Mouse (Mus musculus): ENCODE data around the gene Txlng. TPM values are rescaled to one million over a fixed set of nuclear protein-coding genes. Genes with fewer than 3 reads are reported as not detected.
"Not testable (repeated sequence)": the region's sequence is repeated elsewhere in the genome, so short reads cannot be mapped to it uniquely, and the experiment has no call there.

The Txlng gene
- polyA plus RNA-seq, 1 experiment from 2014 or later: 18.1 TPM

DNA sequence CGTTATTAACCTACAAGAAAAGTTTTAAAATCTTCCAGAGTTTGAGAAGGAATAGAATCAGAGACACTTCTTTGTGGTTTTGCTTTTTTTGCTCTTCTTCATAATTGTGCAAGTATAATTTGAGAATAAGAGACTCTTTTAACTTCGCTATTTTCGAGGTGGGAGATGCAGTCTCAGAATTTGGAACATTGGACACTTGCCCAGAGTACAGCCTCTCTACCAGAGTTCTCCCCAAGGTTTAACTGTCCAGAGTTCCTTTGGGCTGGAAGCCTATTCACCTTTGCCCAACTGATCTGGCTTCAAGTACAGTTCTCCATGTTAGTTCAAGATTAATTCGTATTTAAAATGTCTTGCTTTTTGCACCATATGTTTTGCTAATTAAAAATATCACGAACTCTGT lies 487 bp upstream of the Txlng start:
- WGBS: 45% methylated on average over 5 of the region's 5 CpGs
- Histone ChIP-seq H3K27ac (peak overlapping the region; percentile 81), H3K9me3 (no peaks in the 10 kb centered on the region)

DNA sequence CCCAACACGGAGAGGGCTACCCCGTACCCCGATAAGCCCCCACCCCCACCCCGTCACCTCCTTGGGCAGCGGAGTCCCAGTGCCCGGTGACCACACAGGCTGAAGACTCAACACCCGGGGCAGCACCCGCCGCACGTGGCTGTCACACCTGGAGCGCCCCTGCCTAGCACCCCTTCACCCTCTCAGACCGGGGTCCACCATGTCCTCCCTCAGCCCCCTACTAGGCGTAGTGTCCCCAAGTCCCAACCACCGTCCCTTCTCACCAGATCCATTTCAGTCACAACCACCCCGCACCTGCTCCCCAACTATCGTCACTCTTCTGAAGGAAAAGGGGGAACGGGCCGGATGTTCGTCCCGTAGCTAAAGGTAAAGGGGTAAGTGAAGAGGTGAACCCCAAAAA lies 471 bp downstream of the Txlng start:
- Histone ChIP-seq H3K27ac (peak overlapping the region; percentile 81), H3K27me3 (ENCODE audit: poor library complexity, severe bottlenecking) (peaks cover 30% of the 10 kb centered on the region), H3K36me3 (replicated peaks) (peaks cover under 1% of the 10 kb centered on the region; the same call in 1 of the 2 replicates), H3K9me3 (no peaks in the 10 kb centered on the region), H3K4me1 (peaks cover 11% of the 10 kb centered on the region), H3K4me3 (peak overlapping the region; percentile 68)
- whole genome bisulfite sequencing: 24% methylated on average over 20 of the region's 20 CpGs
- no peak for DNase-seq (ENCODE audit: extremely low spot score, low spot score)

More for the DNA sequence above, 487 bp upstream of the Txlng start:
- no peak for DNase-seq (ENCODE audit: extremely low spot score, low spot score)
- H3K27me3 ChIP-seq (ENCODE audit: poor library complexity, severe bottlenecking): peaks cover 39% of the 10 kb centered on the region
- no peaks in the 10 kb centered on the region; the same call in 1 of the 2 replicates for H3K36me3 ChIP-seq (replicated peaks)
- peaks cover 11% of the 10 kb centered on the region for H3K4me1 ChIP-seq
- peak overlapping the region; percentile 68 for H3K4me3 ChIP-seq

DNA sequence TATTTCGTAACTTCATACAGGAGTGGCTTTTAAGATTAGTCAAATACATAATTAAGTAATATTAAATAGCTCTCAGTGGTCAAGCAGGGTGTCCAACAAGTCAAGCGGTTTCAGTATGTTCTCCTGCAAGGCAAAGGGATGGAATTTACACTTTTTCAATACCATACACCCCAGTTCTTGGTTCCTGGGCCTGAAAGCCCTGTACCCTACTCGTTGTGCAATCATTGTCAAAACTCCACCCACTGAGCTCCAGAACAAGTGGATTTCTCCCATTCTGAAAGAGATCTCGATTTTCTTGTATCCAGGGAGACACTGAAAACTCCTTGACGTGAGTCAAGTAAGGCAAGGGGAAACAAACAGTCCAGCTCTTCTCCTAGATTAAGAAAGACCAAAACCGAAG lies 1.2 kb downstream of the Txlng start:
- DNase-seq (ENCODE audit: extremely low spot score, low spot score): no peak
- Histone ChIP-seq H3K27me3 (ENCODE audit: poor library complexity, severe bottlenecking) (peaks cover 27% of the 10 kb centered on the region), H3K27ac (no peak overlapping the region), H3K4me1 (peaks cover 11% of the 10 kb centered on the region), H3K36me3 (replicated peaks) (peaks cover 2% of the 10 kb centered on the region; the same call in 1 of the 2 replicates), H3K4me3 (peak overlapping the region; percentile 68), H3K9me3 (no peaks in the 10 kb centered on the region)
- WGBS: 43% methylated on average over 6 of the region's 6 CpGs

DNA sequence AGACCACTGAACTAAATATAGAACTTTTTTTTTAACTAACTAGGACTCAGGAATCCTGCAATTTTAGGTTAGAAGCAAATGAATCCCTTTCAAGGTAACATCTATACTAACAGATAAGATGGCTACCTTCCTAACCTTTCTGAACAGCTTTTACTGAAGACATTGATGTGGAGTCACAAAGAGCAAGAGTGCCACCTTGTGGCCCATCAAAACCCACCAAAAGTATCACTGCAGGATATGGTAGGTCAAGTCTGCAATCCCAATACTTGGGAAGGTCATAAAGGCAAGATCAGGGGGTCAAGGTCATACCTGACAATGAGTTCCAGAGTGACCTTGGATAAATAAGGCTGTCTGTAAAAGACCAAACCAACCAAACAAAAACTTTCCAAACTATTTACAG lies 28.9 kb downstream of the Txlng start:
- H3K4me3 ChIP-seq: no peak overlapping the region
- no peaks in the 10 kb centered on the region for H3K9me3 ChIP-seq
- H3K36me3 ChIP-seq (replicated peaks): peaks cover 31% of the 10 kb centered on the region
- H3K27me3 ChIP-seq (ENCODE audit: poor library complexity, severe bottlenecking): 0 out of 2 replicates have a peak, but pooled peaks cover 6% of the 10 kb centered on the region
- H3K27ac ChIP-seq: no peak overlapping the region
- H3K4me1 ChIP-seq: no peaks in the 10 kb centered on the region
- no peak for DNase-seq (ENCODE audit: extremely low spot score, low spot score)

DNA sequence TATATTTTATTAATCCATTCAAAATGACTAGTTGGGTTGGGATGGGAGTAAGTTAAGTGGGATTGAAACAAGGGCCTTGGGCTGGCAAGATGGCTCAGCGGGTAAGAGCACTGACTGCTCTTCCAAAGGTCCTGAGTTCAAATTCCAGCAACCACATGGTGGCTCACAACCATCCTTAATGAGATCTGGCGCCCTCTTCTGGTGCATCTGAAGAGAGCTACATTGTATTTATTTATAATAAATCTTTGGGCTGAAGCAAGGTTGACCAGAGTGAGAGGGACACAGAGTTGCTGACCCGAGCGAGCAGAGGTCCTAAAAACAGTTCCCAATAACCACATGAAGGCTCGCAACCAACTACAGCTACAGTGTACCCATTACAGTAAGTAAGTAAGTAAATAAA lies 37.9 kb downstream of the Txlng start:
- H3K4me1 ChIP-seq; H3K9me3 ChIP-seq; H3K4me3 ChIP-seq; DNase-seq (ENCODE audit: extremely low spot score, low spot score); H3K27ac ChIP-seq: not testable (repeated sequence)
- WGBS: 85% methylated on average over 5 of the region's 5 CpGs
- H3K27me3 ChIP-seq (ENCODE audit: poor library complexity, severe bottlenecking): peaks cover 31% of the 10 kb centered on the region
- H3K36me3 ChIP-seq (replicated peaks): peaks cover 54% of the 10 kb centered on the region

DNA sequence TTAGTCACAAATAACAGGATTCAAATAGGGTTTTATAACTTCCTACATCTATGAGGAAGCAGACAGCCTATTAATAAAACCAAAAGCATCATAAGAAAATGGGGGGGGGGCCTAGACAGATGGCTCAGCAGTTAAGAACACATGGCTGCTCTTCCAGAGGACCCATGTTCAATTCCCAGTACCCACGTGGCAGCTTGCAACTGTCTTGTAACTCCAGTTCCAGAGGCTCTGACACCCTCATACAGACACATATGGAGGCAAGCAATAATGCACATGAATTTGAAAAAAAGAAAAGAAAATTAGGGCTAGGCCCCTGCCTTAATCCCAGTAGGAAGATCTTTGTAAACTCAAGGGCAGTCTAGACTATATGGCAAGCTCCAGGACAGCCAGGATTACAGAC lies 40.9 kb downstream of the Txlng start:
- no peaks in the 10 kb centered on the region for H3K9me3 ChIP-seq
- H3K27ac ChIP-seq: no peak overlapping the region
- no peak overlapping the region for H3K4me3 ChIP-seq
- WGBS: 78% methylated on average over 1 of the region's 1 CpGs
- DNase-seq (ENCODE audit: extremely low spot score, low spot score): no peak
- H3K36me3 ChIP-seq (replicated peaks): peaks cover 60% of the 10 kb centered on the region
- no peaks in the 10 kb centered on the region for H3K4me1 ChIP-seq
- H3K27me3 ChIP-seq (ENCODE audit: poor library complexity, severe bottlenecking): peaks cover 56% of the 10 kb centered on the region

DNA sequence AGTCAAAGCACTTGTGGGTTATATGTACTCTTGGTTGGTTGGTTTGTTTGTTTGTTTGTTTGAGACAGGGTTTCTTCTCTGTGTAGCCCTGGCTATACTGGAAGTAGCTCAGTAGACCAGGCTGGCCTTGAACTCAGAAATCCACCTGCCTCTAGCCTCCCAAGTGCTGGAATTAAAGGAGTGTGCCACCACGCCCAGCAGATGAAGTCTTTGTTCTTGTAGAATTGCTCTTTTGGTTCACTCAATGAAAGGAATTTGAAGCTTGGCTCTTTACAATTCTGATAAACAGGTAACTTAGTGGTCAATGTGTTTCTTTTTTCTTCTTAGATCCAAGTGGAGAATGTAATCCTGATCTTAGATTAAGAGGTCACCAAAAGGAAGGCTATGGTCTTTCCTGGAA lies 58.5 kb downstream of the Txlng start:
- 85% methylated on average over 1 of the region's 1 CpGs for WGBS

DNA sequence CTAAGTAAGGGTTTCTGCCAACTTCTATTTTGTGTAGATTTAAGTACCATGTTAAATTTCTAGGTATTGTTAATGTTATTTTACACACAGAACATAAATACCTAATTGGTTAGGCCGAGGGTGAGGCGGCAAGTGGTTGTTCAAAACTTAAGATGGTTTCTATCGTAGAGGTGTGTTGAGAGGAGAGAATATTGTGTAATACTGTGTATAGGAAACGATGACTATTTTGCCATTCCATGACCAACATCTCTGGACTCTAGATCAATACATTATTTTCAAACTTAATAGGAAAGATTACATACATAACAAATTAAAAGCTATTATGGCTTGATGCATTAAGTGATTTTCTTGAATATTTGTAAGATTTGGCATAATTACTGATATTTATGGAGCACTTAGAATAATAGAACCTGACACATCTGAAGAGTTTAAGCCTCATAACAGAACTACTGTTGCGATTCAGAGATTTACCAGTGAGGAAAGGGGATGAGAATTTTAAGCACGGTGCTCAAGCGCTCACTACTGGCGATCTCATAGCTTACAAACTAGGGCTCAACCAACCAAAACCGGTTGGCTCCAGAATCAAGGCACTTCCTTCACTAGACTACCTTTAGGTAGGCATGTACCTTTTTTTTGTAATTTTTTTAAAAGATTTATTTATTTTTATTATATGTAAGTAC lies 67.4 kb downstream of the Txlng start:
- H3K4me1 ChIP-seq: peaks cover 10% of the 10 kb centered on the region
- no peak for DNase-seq (ENCODE audit: extremely low spot score, low spot score)
- H3K27ac ChIP-seq: no peak overlapping the region
- no peaks in the 10 kb centered on the region for H3K9me3 ChIP-seq
- peaks cover 38% of the 10 kb centered on the region for H3K36me3 ChIP-seq (replicated peaks)
- WGBS: 68% methylated on average over 9 of the region's 9 CpGs
- peaks cover 21% of the 10 kb centered on the region for H3K27me3 ChIP-seq (ENCODE audit: poor library complexity, severe bottlenecking)
- peak overlapping the region; percentile 72 for H3K4me3 ChIP-seq

More for the DNA sequence above, 58.5 kb downstream of the Txlng start:
- DNase-seq (ENCODE audit: extremely low spot score, low spot score): no peak
- no peak overlapping the region for H3K27ac ChIP-seq
- H3K4me3 ChIP-seq: no peak overlapping the region
- H3K27me3 ChIP-seq (ENCODE audit: poor library complexity, severe bottlenecking): peaks cover 26% of the 10 kb centered on the region
- H3K9me3 ChIP-seq: no peaks in the 10 kb centered on the region
- no peaks in the 10 kb centered on the region for H3K4me1 ChIP-seq
- H3K36me3 ChIP-seq (replicated peaks): peaks cover 92% of the 10 kb centered on the region

DNA sequence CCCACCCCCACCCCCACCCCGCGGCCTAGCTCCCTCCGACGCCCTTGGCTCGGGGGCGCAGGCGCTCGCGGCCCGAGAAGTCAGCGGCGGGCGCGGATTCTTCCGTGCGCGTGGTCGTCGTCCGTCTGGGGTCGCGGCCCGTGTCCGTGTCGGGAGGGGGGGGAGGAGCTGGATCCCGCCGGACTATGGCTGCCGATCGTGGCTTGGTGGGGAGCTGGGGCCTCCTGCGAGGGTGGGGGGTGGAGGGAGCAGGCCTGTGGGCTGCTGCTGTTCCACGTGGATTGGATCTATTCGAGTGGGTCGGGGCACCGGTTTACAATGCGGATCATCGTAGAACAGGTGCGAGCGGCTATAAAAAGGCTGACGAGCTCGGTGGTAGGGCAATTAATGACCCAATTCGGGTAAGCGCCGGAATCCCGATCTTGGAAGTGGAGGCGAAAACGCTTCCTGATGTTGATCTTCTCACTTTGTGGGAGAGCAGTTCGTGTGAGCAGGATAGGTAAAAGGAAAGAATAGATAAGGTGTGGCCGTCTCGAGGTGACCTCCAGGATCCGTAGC lies 68.2 kb downstream of the Txlng start:
- H3K4me1 ChIP-seq: peaks cover 10% of the 10 kb centered on the region
- peak overlapping the region; percentile 72 for H3K4me3 ChIP-seq
- peak; percentile 22 for DNase-seq (ENCODE audit: extremely low spot score, low spot score)
- WGBS: 33% methylated on average over 45 of the region's 50 CpGs
- peak overlapping the region; percentile 95 for H3K27ac ChIP-seq
- H3K9me3 ChIP-seq: no peaks in the 10 kb centered on the region
- H3K27me3 ChIP-seq (ENCODE audit: poor library complexity, severe bottlenecking): peaks cover 21% of the 10 kb centered on the region
- H3K36me3 ChIP-seq (replicated peaks): peaks cover 30% of the 10 kb centered on the region

DNA sequence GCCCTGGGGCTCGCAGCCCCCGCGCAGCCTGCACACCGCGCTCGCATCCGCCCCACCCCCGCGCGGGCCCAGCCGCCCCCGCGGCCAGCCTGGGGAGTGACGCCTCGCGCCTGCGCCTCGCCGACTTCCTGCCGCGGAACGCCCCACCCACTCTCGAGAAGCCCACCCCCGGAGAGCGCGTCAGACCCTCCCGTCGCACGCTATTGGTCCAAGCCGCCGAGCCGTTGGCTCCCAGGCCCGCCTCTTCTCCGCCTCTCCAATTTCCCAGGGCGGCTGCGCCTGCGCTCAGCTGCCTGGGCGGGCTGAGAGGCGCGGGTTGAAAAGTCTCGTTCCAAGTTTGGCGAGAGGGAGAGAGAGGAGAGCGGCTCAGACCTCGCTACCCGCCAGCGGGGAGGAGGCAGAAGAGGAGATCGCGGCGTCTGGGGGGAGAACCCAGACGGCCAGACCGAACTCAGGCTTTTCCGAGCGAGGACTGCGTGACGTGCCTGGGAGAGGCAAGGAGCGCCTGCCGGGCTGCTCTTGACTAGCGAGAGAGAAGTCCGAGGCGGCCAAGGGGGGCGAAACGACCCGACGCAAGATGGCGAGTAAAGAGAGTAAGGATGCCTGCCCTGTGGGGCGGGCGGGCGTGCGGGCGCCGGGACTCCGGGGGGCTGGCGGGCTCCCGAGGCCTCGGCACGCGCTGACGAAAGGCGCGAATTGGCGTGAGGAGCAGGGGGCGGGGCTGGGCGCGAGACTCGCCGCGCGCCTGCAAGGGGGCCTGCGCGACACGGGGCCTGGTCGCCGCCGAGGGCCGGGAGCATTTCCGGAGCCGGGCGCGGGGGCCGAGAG lies 68.9 kb downstream of the Txlng start, which contains the start of gene Rbbp7:
Gene Rbbp7, plus strand, starts transcription at position 288 of the 828 bp plus-strand sequence.
- Histone ChIP-seq H3K36me3 (replicated peaks) (peaks cover 24% of the 10 kb centered on the region), H3K4me1 (peaks cover 10% of the 10 kb centered on the region), H3K27ac (peak within 1 kb of the TSS; percentile 95), H3K9me3 (no peaks in the 10 kb centered on the region), H3K4me3 (peak within 1 kb of the TSS; percentile 72), H3K27me3 (ENCODE audit: poor library complexity, severe bottlenecking) (peaks cover 21% of the 10 kb centered on the region)
- WGBS: 18% methylated on average over 89 of the region's 100 CpGs
- peak; percentile 89 for DNase-seq (ENCODE audit: extremely low spot score, low spot score)

DNA sequence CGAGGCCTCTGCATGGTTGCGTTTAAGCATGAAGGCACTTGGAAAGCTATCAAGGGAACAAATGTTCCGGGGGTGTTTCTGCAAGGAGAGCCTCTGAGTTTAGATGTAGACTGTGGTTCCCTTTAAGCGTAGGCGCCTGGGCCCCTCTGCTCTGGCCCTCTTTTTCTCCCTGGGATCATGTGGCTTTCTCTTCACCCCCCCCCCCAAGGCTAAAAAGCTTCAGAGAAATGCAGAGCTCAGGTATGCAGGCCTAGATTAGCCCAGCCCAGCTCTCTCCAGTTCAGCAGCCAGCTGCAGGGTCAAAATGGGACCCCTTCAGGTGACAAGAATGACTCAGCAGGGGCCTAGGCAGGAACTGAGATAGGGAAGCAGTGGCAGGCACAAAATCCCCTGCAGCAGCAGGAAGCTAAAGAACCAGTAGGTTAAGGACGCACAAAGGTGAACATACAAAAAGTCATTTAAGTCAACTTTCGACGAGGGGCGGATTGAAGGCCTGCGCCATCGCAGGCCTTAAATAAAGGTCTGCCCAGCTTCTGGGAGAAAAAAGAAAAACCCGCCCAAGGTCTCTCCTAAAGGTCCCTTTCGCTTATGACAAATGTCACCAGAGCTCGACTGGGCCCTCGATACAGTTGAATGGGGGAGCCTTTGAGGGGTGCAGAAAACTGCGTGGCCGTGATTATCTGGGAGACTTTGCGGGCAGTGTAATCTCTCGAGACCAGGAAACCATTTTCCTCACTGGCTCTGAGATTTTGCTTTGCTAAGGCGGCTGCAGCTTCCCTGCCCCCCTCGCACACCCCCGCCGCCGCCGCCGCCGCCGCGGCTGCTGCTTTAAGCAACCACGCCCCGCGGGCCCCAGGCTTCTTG lies 69.8 kb downstream of the Txlng start:
- Histone ChIP-seq H3K4me3 (peak overlapping the region; percentile 72), H3K27me3 (ENCODE audit: poor library complexity, severe bottlenecking) (peaks cover 21% of the 10 kb centered on the region), H3K9me3 (no peaks in the 10 kb centered on the region), H3K4me1 (peaks cover 10% of the 10 kb centered on the region), H3K36me3 (replicated peaks) (peaks cover 16% of the 10 kb centered on the region), H3K27ac (peak overlapping the region; percentile 95)
- 16% methylated on average over 28 of the region's 32 CpGs for WGBS
- peak; percentile 42 for DNase-seq (ENCODE audit: extremely low spot score, low spot score)

DNA sequence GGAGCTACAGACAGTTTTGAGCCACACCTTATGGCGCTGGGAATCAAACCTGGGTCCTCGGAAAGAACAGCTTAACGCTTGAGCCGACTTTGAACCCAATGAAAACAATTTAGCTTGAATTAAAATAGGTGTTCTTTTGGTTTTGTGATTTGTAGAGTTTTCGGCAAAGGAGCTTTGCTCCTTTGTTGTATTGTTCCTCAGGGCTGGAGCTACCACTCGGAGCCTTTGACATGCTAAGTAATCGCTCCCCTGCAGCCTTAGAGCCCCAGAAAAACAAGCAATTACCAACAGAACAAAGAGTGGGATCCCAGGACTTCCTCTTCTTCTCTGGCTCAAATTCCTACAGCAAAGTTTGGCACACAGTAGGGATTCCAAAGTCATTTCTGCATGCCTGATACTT lies 73.2 kb downstream of the Txlng start:
- WGBS: 38% methylated on average over 7 of the region's 7 CpGs
- H3K27me3 ChIP-seq (ENCODE audit: poor library complexity, severe bottlenecking): peaks cover 40% of the 10 kb centered on the region
- H3K36me3 ChIP-seq (replicated peaks): no peaks in the 10 kb centered on the region
- no peak overlapping the region for H3K27ac ChIP-seq
- H3K4me1 ChIP-seq: peaks cover 10% of the 10 kb centered on the region
- H3K9me3 ChIP-seq: no peaks in the 10 kb centered on the region
- H3K4me3 ChIP-seq: no peak overlapping the region
- DNase-seq (ENCODE audit: extremely low spot score, low spot score): no peak

All from forebrain, embryonic 10.5 days (tissue).